Mouse (Mus musculus) midbrain, embryonic 12.5 days (tissue): ENCODE data around the gene Rbm15. TPM values are rescaled to one million over a fixed set of nuclear protein-coding genes. Genes with fewer than 3 reads are reported as not detected.
"Not testable (repeated sequence)": the region's sequence is repeated elsewhere in the genome, so short reads cannot be mapped to it uniquely, and the experiment has no call there.

Experiments
- ATAC-seq: fragments of 200-750 bp; cut with Nextera tagmentation; 2 replicates; pipeline ENCODE4 v1.8.0; 2017; ENCODE audit warnings: low read depth, moderate TSS enrichment, moderate library complexity; ENCODE audit not compliant: low FRiP score
- H3K27ac ChIP-seq: fragments of 300-500 bp; sonication (generic); replicated peaks from 2 replicates; pipeline ENCODE4 v1.5.1; 2016; ENCODE audit warnings: mild to moderate bottlenecking
- H3K27me3 ChIP-seq: fragments of 300-500 bp; sonication (generic); 2 replicates; pipeline ENCODE4 v1.6.1; 2016; ENCODE audit warnings: mild to moderate bottlenecking
- H3K36me3 ChIP-seq: fragments of 300-500 bp; sonication (generic); 2 replicates; pipeline ENCODE4 v1.6.1; 2016
- H3K4me1 ChIP-seq: fragments of 300-500 bp; sonication (generic); 2 replicates; pipeline ENCODE4 v1.6.1; 2016
- H3K4me2 ChIP-seq: fragments of 300-500 bp; sonication (generic); replicated peaks from 2 replicates; pipeline ENCODE4 v1.6.1; 2016; ENCODE audit warnings: mild to moderate bottlenecking, moderate library complexity
- H3K4me3 ChIP-seq: fragments of 300-500 bp; sonication (generic); 2 replicates; pipeline ENCODE4 v1.5.1; 2016; ENCODE audit warnings: mild to moderate bottlenecking
- H3K9ac ChIP-seq: fragments of 300-500 bp; sonication (generic); replicated peaks from 2 replicates; pipeline ENCODE4 v1.6.1; 2016; ENCODE audit warnings: mild to moderate bottlenecking, moderate library complexity
- H3K9me3 ChIP-seq: fragments of 300-500 bp; sonication (generic); 2 replicates; pipeline ENCODE4 v1.6.1; 2016; ENCODE audit warnings: mild to moderate bottlenecking
- WGBS: fragments of 180-500 bp; shearing (Covaris S2); methylation state at CpG from one replicate; pipeline ENCODE4 v1.1.7; 2016; 5-methylcytosine and 5-hydroxymethylcytosine counted together
- polyA plus RNA-seq: library from polyadenylated mRNA; unstranded; fragments of >200 nt; fragmentation: Nextera tagmentation; extraction: Ambion mirVana; gene quantifications from 2 replicates; pipeline ENCODE4 v1.2.1, GENCODE M21; 2016

The Rbm15 gene
- polyA plus RNA-seq, 1 experiment from 2014 or later, result 15.7 TPM

DNA sequence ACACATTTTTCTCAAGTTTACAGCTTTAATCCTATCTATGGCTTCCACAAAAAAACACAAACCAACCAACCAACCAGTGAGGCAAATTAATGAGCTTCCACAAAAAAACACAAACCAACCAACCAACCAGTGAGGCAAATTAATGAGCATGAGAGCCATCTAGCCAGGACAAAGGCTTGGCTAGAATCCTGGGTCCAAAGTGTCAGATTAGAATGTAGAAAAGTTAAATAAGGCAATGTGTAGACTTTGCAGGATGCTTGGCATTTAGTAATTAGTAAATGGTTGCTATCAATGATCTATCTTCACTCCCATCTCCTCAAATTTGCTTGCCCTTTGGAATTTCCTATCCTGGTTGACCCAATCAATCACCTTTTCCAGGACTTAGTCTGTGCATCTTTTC lies 11.7 kb downstream of the Rbm15 start:
- Histone ChIP-seq H3K27ac (no peak overlapping the region), H3K4me1 (peaks cover 36% of the 10 kb centered on the region), H3K36me3 (peaks cover 36% of the 10 kb centered on the region), H3K4me3 (no peak overlapping the region), H3K9me3 (no peaks in the 10 kb centered on the region), H3K27me3 (no peaks in the 10 kb centered on the region), H3K4me2 (no peak overlapping the region), H3K9ac (no peak overlapping the region)
- ATAC-seq, result no peak

GRCm38 (mm10) chr3:107321141-107321540 lies 12.3 kb downstream of the Rbm15 start:
- no peak overlapping the region for H3K4me3 ChIP-seq
- no peaks in the 10 kb centered on the region for H3K27me3 ChIP-seq
- 97% methylated on average over 2 of the region's 2 CpGs for WGBS
- H3K9me3 ChIP-seq, result no peaks in the 10 kb centered on the region
- peaks cover 34% of the 10 kb centered on the region for H3K4me1 ChIP-seq
- H3K9ac ChIP-seq, result no peak overlapping the region
- ATAC-seq, result no peak
- H3K27ac ChIP-seq, result no peak overlapping the region
- peaks cover 36% of the 10 kb centered on the region for H3K36me3 ChIP-seq
- H3K4me2 ChIP-seq, result no peak overlapping the region

DNA sequence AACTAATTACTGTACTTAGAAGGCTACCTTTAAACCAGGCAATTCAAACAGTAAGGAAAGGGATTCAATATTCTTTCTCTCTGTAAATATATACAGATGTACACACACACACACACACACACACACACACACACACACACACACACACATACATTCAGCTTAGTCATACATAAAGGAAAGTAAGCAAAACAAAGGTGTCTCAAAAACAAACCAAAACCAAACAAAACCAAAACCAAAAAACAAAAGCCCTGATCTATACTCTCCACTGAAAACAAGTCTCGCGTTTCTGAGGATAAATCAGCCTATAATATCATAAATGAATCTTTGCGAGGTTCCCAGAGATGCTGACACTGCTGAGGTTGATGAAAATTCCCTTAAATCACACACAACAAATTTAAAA lies 16.1 kb downstream of the Rbm15 start:
- H3K27ac ChIP-seq, result no peak overlapping the region
- H3K4me2 ChIP-seq, result no peak overlapping the region
- WGBS, result 97% methylated on average over 3 of the region's 3 CpGs
- peaks cover 5% of the 10 kb centered on the region; the same call in 1 of the 2 replicates for H3K4me1 ChIP-seq
- ATAC-seq, result no peak
- no peaks in the 10 kb centered on the region for H3K9me3 ChIP-seq
- peaks cover 14% of the 10 kb centered on the region; the same call in 1 of the 2 replicates for H3K36me3 ChIP-seq
- no peak overlapping the region for H3K4me3 ChIP-seq
- H3K9ac ChIP-seq, result no peak overlapping the region
- H3K27me3 ChIP-seq, result no peaks in the 10 kb centered on the region

GRCm38 (mm10) chr3:107296917-107297316 lies 36.6 kb downstream of the Rbm15 start:
- not testable (repeated sequence) for H3K36me3 ChIP-seq, H3K9ac ChIP-seq, H3K27ac ChIP-seq, H3K4me3 ChIP-seq, H3K4me2 ChIP-seq, H3K9me3 ChIP-seq, H3K4me1 ChIP-seq, H3K27me3 ChIP-seq, ATAC-seq
- 73% methylated on average over 4 of the region's 4 CpGs for WGBS

GRCm38 (mm10) chr3:107295672-107296360 lies 37.7 kb downstream of the Rbm15 start:
- H3K27ac ChIP-seq, result no peak overlapping the region
- H3K4me2 ChIP-seq, result no peak overlapping the region
- no peak overlapping the region for H3K9ac ChIP-seq
- H3K9me3 ChIP-seq, result no peaks in the 10 kb centered on the region
- 90% methylated on average over 5 of the region's 5 CpGs for WGBS
- H3K27me3 ChIP-seq, result no peaks in the 10 kb centered on the region
- ATAC-seq, result no peak
- no peaks in the 10 kb centered on the region for H3K36me3 ChIP-seq
- H3K4me3 ChIP-seq, result no peak overlapping the region
- no peaks in the 10 kb centered on the region for H3K4me1 ChIP-seq

DNA sequence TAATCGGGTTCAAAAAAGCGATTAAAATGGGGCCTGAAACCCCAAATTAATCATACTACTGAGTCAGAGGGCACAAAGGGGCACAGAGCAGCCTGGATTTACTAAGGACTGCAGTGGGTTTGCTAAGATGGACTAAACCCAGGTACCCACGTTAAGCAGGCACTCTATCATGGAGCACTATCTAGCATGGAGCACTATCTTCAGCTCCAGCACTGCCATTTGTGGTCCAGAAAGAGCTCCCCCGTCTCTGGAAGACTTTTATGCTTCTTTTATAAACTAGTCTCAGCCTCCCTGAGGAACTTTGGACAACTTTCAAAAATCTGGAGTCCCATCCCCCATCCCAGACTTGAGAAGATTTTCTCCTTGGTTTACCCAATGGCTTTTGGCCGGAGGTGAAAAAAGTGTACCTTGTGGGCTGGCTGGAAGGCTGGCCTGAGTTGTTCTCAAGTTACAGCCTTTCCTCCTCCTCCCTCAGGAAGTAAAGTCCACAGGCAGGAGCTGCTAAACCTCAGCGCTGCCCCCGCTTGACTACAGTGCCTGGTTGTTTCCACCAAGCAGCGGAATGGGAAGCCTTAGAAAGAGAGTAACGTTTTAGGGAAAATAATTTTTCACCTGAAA lies 42.6 kb downstream of the Rbm15 start, which contains the start of gene Slc16a4:
TSS of gene Slc16a4 (plus strand) at position 467 of the 618 bp plus-strand sequence.
- H3K4me2 ChIP-seq, result no peak within 1 kb of the TSS
- 32% methylated on average over 9 of the region's 9 CpGs for WGBS
- no peak for ATAC-seq

DNA sequence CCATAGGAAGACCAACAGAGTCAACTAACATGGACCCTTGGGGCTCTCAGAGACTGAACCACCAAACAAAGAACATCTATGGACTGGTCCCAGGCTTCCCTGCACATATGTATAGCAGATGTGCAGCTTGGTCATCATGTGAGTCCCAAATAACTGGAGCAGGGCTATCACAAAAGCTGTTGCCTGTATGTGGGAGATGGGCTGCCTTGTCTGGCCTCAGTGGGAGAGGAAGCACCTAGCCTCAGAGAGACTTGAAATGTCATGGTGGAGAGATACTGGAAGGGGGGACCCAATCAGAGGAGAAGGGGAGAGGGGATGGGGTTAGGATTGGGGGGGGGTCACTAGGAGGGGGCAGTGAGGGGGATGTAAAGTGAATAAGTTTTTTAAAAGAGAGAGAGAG lies 46.1 kb downstream of the Rbm15 start:
- no peaks in the 10 kb centered on the region for H3K4me1 ChIP-seq
- no peak for ATAC-seq
- no peak overlapping the region for H3K4me3 ChIP-seq

More for the DNA sequence above, 42.6 kb downstream of the Rbm15 start, which contains the start of gene Slc16a4:
- Histone ChIP-seq H3K27me3 (no peaks in the 10 kb centered on the region), H3K4me1 (no peaks in the 10 kb centered on the region), H3K4me3 (no peak within 1 kb of the TSS), H3K9me3 (no peaks in the 10 kb centered on the region), H3K36me3 (no peaks in the 10 kb centered on the region), H3K27ac (no peak within 1 kb of the TSS), H3K9ac (no peak within 1 kb of the TSS)

GRCm38 (mm10) chr3:107286123-107286522 lies 47.4 kb downstream of the Rbm15 start:
- ATAC-seq, result no peak
- Histone ChIP-seq H3K9me3 (0 out of 2 replicates have a peak, but pooled peaks cover 2% of the 10 kb centered on the region), H3K36me3 (peaks cover 16% of the 10 kb centered on the region), H3K4me3 (no peak overlapping the region), H3K9ac (no peak overlapping the region), H3K27ac (no peak overlapping the region), H3K4me1 (no peaks in the 10 kb centered on the region), H3K4me2 (no peak overlapping the region), H3K27me3 (no peaks in the 10 kb centered on the region)
- 73% methylated on average over 2 of the region's 2 CpGs for WGBS

More for the DNA sequence above, 46.1 kb downstream of the Rbm15 start:
- Histone ChIP-seq H3K27ac (no peak overlapping the region), H3K36me3 (peaks cover 10% of the 10 kb centered on the region), H3K27me3 (no peaks in the 10 kb centered on the region), H3K9me3 (0 out of 2 replicates have a peak, but pooled peaks cover 2% of the 10 kb centered on the region), H3K9ac (no peak overlapping the region), H3K4me2 (no peak overlapping the region)

DNA sequence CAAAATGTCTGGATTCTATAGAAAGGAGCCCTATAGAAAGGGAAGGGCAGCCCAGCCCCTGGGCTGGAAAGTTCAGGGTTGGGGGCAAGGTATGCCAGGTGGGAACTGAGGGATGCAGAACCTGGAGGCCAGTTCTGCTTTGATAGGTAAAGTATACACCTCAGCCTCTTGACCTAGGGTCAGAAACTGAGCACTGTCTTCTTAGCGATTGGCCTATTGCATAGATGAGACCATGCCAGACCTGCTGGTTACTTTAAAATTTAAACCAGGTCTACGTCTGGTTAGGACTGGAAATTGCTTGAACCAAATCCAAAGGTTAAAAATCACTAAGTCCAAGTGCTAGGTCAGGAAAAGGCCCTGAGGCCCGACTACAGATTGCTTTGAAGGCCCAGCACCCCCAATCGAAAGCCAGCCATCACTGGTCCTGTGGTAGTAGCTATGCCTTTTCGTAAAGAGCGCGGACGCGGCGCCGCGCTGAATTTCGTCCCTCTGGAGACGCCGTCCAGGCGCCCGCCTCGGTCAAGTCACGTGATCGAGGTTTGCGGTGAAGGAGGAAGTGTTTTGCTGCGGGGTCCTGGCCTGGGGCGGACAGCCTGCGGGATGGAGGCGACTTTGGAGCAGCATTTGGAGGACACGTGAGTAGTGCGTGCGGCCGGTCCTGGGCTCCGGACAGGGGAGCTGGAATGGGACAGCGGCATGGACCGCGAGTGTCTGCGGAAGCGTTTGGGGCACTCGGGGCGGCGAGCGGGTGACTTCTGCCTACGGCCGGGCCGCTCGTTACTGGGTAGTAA lies 54.8 kb downstream of the Rbm15 start, which contains the start of gene Lamtor5:
TSS of gene Lamtor5 (plus strand) at position 380 of the 791 bp plus-strand sequence.
- 0 out of 2 replicates have a peak, but pooled peaks cover 2% of the 10 kb centered on the region for H3K9me3 ChIP-seq
- peak within 1 kb of the TSS; percentile 75 for H3K9ac ChIP-seq
- peaks cover 12% of the 10 kb centered on the region for H3K4me1 ChIP-seq
- H3K36me3 ChIP-seq, result peaks cover 16% of the 10 kb centered on the region
- peak within 1 kb of the TSS; percentile 87 for H3K4me3 ChIP-seq
- peak within 1 kb of the TSS; percentile 74 for H3K4me2 ChIP-seq
- WGBS, result 4% methylated on average over 43 of the region's 43 CpGs
- H3K27ac ChIP-seq, result no peak within 1 kb of the TSS
- ATAC-seq, result peak; percentile 92
- H3K27me3 ChIP-seq, result no peaks in the 10 kb centered on the region

DNA sequence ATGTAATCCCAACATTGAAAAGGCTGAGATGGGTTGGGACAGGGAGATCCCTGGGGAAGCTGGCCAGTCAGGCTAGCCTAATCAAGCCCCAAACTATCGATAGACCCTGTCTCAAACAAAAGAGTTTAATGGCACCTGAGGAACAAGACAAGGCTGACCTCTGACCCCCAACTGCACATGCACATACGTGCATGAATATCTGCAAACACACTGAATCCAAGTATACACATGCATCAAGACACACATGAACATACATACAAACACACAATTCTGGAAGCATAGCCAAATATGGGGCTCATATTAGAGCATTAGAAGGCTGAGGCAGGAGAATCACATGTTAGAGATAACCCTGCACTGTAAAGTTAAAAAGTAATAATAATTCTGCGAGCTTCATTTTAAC lies 56.8 kb downstream of the Rbm15 start:
- Histone ChIP-seq H3K9ac (no peak overlapping the region), H3K9me3 (no peaks in the 10 kb centered on the region), H3K4me2 (no peak overlapping the region), H3K4me1 (peaks cover 12% of the 10 kb centered on the region), H3K27me3 (no peaks in the 10 kb centered on the region), H3K27ac (no peak overlapping the region), H3K4me3 (no peak overlapping the region), H3K36me3 (no peaks in the 10 kb centered on the region)
- ATAC-seq, result no peak
- 83% methylated on average over 3 of the region's 3 CpGs for WGBS

DNA sequence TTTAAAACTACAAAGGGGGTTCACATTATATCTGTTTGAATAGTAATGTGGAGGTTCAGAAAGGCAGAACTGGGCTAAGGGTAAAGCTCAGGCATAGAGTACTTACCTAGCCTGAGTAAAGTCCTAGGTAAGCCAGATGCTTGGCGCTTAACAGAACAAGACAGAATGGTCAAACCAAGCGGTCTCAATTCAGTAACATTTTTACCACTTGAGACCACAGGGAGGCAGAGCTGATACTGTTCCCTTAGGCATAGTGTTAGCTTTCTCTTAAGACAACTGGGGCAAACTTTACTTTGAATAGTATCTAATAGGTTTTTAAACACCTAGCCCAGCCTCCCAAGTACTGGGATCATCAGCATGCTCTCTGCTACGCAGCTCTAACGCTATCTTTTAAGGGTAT lies 57.5 kb downstream of the Rbm15 start:
- H3K27me3 ChIP-seq, result no peaks in the 10 kb centered on the region
- no peak overlapping the region for H3K9ac ChIP-seq
- no peak overlapping the region for H3K27ac ChIP-seq
- 53% methylated on average over 4 of the region's 4 CpGs for WGBS
- no peak overlapping the region for H3K4me2 ChIP-seq
- ATAC-seq, result no peak
- H3K4me3 ChIP-seq, result no peak overlapping the region
- H3K4me1 ChIP-seq, result peaks cover 12% of the 10 kb centered on the region
- H3K36me3 ChIP-seq, result no peaks in the 10 kb centered on the region
- H3K9me3 ChIP-seq, result no peaks in the 10 kb centered on the region
